Mouse (Mus musculus) myocyte (in vitro differentiated cells): ENCODE results near the gene Zfp759.

Experiments used
- CEBPB ChIP-seq: IDR thresholded peaks from 2 replicates; pipeline ENCODE4 v1.6.1; 2011; ENCODE audit warnings: mild to moderate bottlenecking, moderate library complexity; ENCODE audit not compliant: poor library complexity, insufficient read depth, severe bottlenecking
- E2F4 ChIP-seq: IDR thresholded peaks from one replicate; pipeline ENCODE4 v1.6.1; 2011; ENCODE audit warnings: mild to moderate bottlenecking, control low read depth, moderate library complexity; ENCODE audit not compliant: insufficient read depth
- MAX ChIP-seq: IDR thresholded peaks from one replicate; pipeline ENCODE4 v1.6.1; 2011; ENCODE audit warnings: low read depth, mild to moderate bottlenecking, control low read depth
- MYOG ChIP-seq, 3 experiments: IDR thresholded peaks; one replicate each; pipeline ENCODE4 v1.6.1; 2011; ENCODE audit warnings: control low read depth in 2 of 3, low read depth in 2 of 3, mild to moderate bottlenecking in 2 of 3; ENCODE audit not compliant: insufficient read length in 2 of 3, control insufficient read depth in 1 of 3, insufficient read depth in 1 of 3
- POLR2A ChIP-seq: IDR thresholded peaks from one replicate; pipeline ENCODE4 v1.6.1; 2011; ENCODE audit warnings: low read depth, mild to moderate bottlenecking, control low read depth, moderate library complexity; ENCODE audit not compliant: insufficient read length
- POLR2AphosphoS2 ChIP-seq: IDR thresholded peaks from one replicate; pipeline ENCODE4 v1.6.1; 2011; ENCODE audit warnings: low read depth, control low read depth; ENCODE audit not compliant: insufficient read length
- REST ChIP-seq: IDR thresholded peaks from one replicate; pipeline ENCODE4 v1.6.1; 2011; ENCODE audit warnings: mild to moderate bottlenecking, control low read depth, moderate library complexity; ENCODE audit not compliant: insufficient read depth, insufficient read length
- SRF ChIP-seq: IDR thresholded peaks from one replicate; pipeline ENCODE4 v1.6.1; 2011; ENCODE audit warnings: low read depth; ENCODE audit not compliant: control insufficient read depth, insufficient read length
- TCF12 ChIP-seq: IDR thresholded peaks from one replicate; pipeline ENCODE4 v1.6.1; 2011; ENCODE audit warnings: mild to moderate bottlenecking, control low read depth; ENCODE audit not compliant: poor library complexity, insufficient read depth, severe bottlenecking
- USF1 ChIP-seq: IDR thresholded peaks from one replicate; pipeline ENCODE4 v1.6.1; 2011; ENCODE audit warnings: low read depth, mild to moderate bottlenecking, control low read depth, moderate library complexity

DNA sequence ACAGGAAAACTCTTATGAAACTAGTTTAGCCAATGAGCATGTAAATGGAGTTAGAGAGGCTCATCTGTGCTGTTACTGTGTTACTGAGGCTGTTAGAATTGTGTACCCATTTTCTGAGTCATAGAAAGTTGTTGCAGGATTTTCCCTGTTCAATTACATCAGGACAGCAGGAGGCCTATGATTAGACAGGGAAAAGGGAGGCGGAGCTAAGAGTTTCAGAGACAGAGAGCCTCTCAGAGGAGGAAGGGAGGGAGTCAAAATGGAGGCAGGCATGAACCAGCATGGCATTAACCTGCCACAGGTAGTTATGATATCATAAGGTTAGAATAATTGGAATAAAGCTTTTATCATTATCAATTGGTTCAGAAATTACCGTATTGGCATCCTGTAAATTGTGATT, 48.7 kb upstream of the Zfp759 start:
- no peak for TF ChIP-seq POLR2A
- TF ChIP-seq TCF12: no peak
- TF ChIP-seq USF1: no peak
- no peak for TF ChIP-seq MYOG (IDR thresholded peaks at IDR 0.05; ENCODE audit: control insufficient read depth in 1 of 3, insufficient read depth in 1 of 3, insufficient read length in 2 of 3, low read depth in 2 of 3)
- no peak for TF ChIP-seq E2F4
- TF ChIP-seq MAX: no peak
- no peak for TF ChIP-seq POLR2AphosphoS2
- TF ChIP-seq CEBPB: no peak
- no peak for TF ChIP-seq REST
- no peak for TF ChIP-seq SRF
